Mouse (Mus musculus): ENCODE measurements around the gene 3300002I08Rik. TPM values are rescaled to one million over a fixed set of nuclear protein-coding genes. Genes with fewer than 3 reads are reported as not detected.

3300002I08Rik gene
- polyA plus RNA-seq, 1 experiment from 2014 or later: 4.7 TPM

DNA sequence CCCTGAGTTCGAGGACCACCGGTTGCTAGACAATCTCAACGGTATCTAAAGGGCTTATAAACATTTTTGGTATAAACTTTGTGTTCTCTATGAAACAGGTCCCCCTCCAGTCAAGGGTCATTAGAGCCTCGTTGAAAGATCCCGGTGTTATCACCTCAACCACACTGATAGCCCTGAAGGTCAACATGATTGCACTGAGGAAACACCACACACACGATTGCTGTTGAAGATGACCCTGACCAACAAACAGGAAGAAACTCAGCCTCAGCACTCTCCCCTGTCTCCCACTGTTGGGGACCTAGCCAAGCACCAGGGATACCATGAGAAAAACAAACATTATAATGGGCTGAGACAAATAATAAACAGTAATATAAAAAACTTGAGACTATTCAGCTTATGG is 68.9 kb downstream of the 3300002I08Rik start:
- Histone ChIP-seq H3K9me3 (no peaks in the 10 kb centered on the region), H3K27ac (no peak overlapping the region), H3K27me3 (replicated peaks) (no peaks in the 10 kb centered on the region), H3K4me3 (replicated peaks) (no peak overlapping the region), H3K9ac (no peak overlapping the region), H3K36me3 (no peaks in the 10 kb centered on the region), H3K4me1 (replicated peaks) (no peaks in the 10 kb centered on the region), H3K4me2 (replicated peaks) (no peak overlapping the region)
- ATAC-seq: no peak
- 70% methylated on average over 6 of the region's 6 CpGs for WGBS

Other genes with a start within 250 kb of the 3300002I08Rik start
- 6.1 and 6.4 TPM in 2 replicates for gene Zfp120, start 226.1 kb downstream of the 3300002I08Rik start, polyA plus RNA-seq (2015; fragmentation: Nextera tagmentation; extraction: Ambion mirVana)
- not detected in 2 replicates for gene Gm10770, start 183.1 kb downstream of the 3300002I08Rik start, polyA plus RNA-seq (2015; fragmentation: Nextera tagmentation; extraction: Ambion mirVana)
- gene Gm14139, start 181.0 kb downstream of the 3300002I08Rik start, polyA plus RNA-seq (2015; fragmentation: Nextera tagmentation; extraction: Ambion mirVana): 0.13 TPM in 1 of 2 replicates, not detected in the other
- gene Zfp937, start 144.7 kb downstream of the 3300002I08Rik start, polyA plus RNA-seq (2015; fragmentation: Nextera tagmentation; extraction: Ambion mirVana): 8.9 and 9.7 TPM in 2 replicates
- gene Gm21994, start 107.2 kb downstream of the 3300002I08Rik start, polyA plus RNA-seq (2015; fragmentation: Nextera tagmentation; extraction: Ambion mirVana): 5.0 and 5.5 TPM in 2 replicates
- 0.11 TPM in 1 of 2 replicates, not detected in the other for gene Gm14124, start 105.2 kb downstream of the 3300002I08Rik start, polyA plus RNA-seq (2015; fragmentation: Nextera tagmentation; extraction: Ambion mirVana)
- 2.5 and 4.2 TPM in 2 replicates for gene Gm10130, start 39.1 kb downstream of the 3300002I08Rik start, polyA plus RNA-seq (2015; fragmentation: Nextera tagmentation; extraction: Ambion mirVana)
- 5.0 and 6.4 TPM in 2 replicates for gene Zfp442, start 88.7 kb upstream of the 3300002I08Rik start, polyA plus RNA-seq (2015; fragmentation: Nextera tagmentation; extraction: Ambion mirVana)
- not detected in 2 replicates for gene Zfp345, start 122.3 kb upstream of the 3300002I08Rik start, polyA plus RNA-seq (2015; fragmentation: Nextera tagmentation; extraction: Ambion mirVana)
- 0.34 and 0.58 TPM in 2 replicates for gene Cst7, start 207.7 kb upstream of the 3300002I08Rik start, polyA plus RNA-seq (2015; fragmentation: Nextera tagmentation; extraction: Ambion mirVana)
- 36.3 and 38.7 TPM in 2 replicates for gene Apmap, start 245.8 kb upstream of the 3300002I08Rik start, polyA plus RNA-seq (2015; fragmentation: Nextera tagmentation; extraction: Ambion mirVana)

Measured in intestine, embryonic 15.5 days (tissue).